Mouse (Mus musculus) brain, embryonic 18.5 days (tissue): Measurements from ENCODE around the gene Accsl.

Experiments used
- DNase-seq: peaks from one replicate; pipeline ENCODE4 v3.0.0-alpha.2; 2012; ENCODE audit warnings: low read depth, low spot score

Accsl gene

DNA sequence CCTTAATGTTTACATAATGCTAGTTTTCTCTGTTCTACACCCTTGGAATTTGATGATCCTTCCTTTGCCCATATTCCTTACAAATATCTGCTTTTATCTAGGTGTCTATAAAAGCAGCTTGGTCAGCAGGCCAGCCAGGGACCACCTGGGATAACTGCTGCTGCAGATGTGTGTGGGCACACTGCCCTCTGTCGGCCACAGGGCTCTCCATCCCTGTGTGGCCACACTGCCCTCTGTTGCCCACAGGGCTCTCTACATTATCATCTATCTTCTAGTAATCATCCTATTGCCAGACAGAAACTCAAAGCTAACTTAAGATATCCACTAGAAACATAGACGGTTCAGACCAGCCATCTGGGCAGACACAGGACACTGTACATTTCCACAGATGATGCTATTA lies 59.0 kb downstream of the Accsl start:
- DNase-seq, result no peak

DNA sequence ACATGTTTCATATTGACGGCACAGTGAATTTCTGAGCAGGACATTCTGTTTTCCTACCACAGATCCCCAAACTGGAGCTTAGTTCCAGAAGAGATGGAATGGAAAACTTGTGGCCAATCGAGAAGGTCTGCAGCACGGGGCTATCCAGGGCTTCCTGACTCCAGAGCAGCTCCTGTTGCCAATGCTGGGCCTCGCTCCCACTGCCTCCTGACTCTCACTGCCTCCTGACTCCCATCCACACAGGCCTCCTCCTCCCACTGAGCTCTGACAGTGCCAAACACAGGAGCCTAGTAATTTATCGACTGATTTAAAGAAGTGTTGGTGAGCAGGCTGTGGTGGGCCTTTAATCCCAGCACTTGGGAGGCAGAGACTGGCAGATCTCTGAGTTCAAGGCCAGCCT lies 60.9 kb downstream of the Accsl start:
- DNase-seq, result no peak

DNA sequence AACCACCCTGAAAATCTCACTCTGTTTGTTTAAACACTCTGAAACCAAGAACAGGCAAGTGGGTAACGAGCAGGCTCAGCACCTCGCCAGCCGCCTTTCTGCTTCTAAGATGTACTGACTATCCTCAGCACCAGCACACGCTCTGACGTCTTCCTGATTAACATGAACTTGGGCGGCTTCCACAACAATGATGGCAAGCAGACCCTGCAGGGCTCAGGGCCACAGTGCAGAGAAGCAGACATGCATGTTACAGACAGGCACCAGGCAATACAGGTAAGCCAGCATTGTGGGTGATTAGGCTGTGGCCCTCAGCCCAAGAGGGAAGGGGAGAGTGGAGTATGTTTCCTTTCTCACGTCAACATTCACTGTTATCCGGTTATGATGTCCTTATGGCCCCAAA lies 61.5 kb downstream of the Accsl start:
- no peak for DNase-seq

DNA sequence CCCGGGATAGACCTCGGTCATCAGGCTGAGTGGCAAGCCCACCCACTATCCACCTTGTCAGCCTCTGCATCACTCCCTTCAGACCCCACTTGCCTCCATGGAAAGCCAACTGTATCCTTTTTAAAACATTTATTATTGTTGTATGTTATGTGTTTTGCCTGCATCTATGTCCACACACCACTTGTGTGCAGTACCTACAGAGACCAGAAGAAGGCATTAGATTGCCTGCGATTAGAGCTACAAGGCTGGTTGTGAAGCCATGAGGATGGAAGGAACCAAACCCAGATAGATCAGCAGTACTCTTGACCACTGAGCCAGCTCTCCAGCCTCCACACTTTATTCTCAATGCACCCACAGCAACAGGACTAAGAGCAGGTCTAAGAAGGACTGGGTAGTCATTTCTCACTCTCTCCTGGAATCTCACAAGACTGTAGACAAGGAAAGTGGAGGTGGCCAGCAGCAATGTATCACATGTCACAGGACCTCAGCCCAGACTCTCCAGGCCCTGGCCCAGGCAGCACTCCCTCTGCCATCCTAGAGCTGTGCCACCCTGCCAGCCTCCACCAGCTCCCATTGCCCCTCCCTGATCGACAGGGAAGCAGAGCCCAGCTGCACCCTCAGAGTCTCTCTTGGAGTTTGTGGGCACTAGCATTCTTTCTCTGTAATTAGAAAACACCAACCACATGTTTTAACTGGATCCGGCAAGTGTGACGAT lies 62.3 kb downstream of the Accsl start:
- DNase-seq, result no peak

DNA sequence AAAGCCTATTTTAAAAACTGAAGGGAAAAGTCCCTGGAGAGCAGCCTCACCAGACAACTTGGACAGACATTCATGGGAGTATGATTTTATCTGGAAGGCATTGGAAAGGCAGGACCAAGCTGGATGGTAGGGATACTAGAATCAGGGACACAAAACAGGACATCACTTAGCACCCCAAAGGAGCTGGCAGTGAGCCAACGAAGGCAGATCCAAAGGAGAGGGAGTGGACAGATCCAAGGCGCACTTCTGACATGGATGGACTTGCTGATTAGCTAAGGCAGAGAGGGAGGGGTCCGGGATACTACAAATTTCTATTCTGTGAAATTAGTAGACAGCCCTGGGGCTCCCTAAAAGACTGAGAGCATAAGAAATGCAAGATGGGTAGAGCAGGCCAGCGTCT lies 63.4 kb downstream of the Accsl start:
- DNase-seq, result no peak
